Mouse (Mus musculus): ENCODE measurements around the gene Inpp5k. TPM values are rescaled to one million over a fixed set of nuclear protein-coding genes. Genes with fewer than 3 reads are reported as not detected.
"Not testable (repeated sequence)": the region's sequence is repeated elsewhere in the genome, so short reads cannot be mapped to it uniquely, and the experiment has no call there.

Inpp5k gene
- polyA plus RNA-seq, 1 experiment from 2014 or later: 28.8 TPM

DNA sequence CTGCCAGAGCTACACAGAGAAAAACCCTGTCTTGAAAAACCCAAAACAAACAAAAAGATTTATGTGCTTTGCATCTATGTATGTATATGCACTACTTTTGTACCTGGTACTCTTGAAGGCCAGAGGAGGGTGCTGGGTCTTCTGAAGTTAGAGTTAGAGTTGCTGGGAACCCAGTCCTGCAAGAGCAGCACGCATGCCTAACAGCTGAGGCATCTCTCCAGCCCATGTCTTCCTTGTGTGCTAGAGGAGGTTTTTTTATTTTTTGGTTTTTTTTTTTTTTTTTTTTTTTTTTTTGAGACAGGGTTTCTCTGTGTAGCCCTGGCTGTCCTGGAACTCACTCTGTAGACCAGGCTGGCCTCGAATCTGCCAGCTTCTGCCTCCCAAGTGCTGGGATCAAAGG lies 57.3 kb downstream of the Inpp5k start:
- Histone ChIP-seq H3K27ac (ENCODE audit: low read depth, low read length) (no peak overlapping the region), H3K27me3 (ENCODE audit: control insufficient read depth, insufficient read depth, low read length) (no peaks in the 10 kb centered on the region), H3K4me2 (replicated peaks; ENCODE audit: low read depth, low read length) (no peak overlapping the region), H3K4me1 (replicated peaks; ENCODE audit: control insufficient read depth, insufficient read depth, low read length) (no peaks in the 10 kb centered on the region), H3K4me3 (ENCODE audit: low read depth, low read length) (no peak overlapping the region), H3K36me3 (ENCODE audit: control insufficient read depth, insufficient read depth, low read length) (no peaks in the 10 kb centered on the region), H3K9me3 (ENCODE audit: control insufficient read depth, low read length) (no peaks in the 10 kb centered on the region), H3K9ac (ENCODE audit: low read depth, low read length) (no peak overlapping the region)
- no peak for DNase-seq (ENCODE audit: low spot score)
- ATAC-seq (ENCODE audit: low FRiP score): no peak
- 92% methylated on average over 2 of the region's 2 CpGs for WGBS

DNA sequence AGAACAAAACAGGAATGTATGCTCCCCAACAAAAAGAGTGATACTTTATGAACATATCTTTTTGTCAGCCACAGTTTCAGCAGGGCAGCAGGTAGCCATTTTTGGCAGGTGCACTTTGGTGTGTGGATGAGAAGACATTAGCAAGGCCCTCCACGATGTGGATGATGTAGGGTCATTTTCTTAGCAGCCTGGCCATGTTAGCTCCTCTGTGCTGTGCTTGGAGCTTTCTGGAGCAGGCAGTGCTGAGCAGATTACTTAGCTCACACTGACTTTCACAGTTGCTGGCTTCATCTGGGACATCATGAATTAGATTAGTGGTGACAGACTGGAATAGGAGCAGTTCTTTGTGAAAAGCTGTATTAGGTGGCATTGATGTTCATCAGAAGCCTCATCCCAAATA lies 59.2 kb downstream of the Inpp5k start:
- H3K4me2 ChIP-seq (replicated peaks; ENCODE audit: low read depth, low read length): no peak overlapping the region
- no peak for DNase-seq (ENCODE audit: low spot score)
- H3K9ac ChIP-seq (ENCODE audit: low read depth, low read length): no peak overlapping the region
- no peak for ATAC-seq (ENCODE audit: low FRiP score)
- no peak overlapping the region for H3K4me3 ChIP-seq (ENCODE audit: low read depth, low read length)
- WGBS: 95% methylated on average over 1 of the region's 1 CpGs
- H3K9me3 ChIP-seq (ENCODE audit: control insufficient read depth, low read length): no peaks in the 10 kb centered on the region
- no peaks in the 10 kb centered on the region for H3K4me1 ChIP-seq (replicated peaks; ENCODE audit: control insufficient read depth, insufficient read depth, low read length)
- H3K36me3 ChIP-seq (ENCODE audit: control insufficient read depth, insufficient read depth, low read length): peaks cover 3% of the 10 kb centered on the region; the same call in 1 of the 2 replicates
- H3K27ac ChIP-seq (ENCODE audit: low read depth, low read length): no peak overlapping the region
- no peaks in the 10 kb centered on the region for H3K27me3 ChIP-seq (ENCODE audit: control insufficient read depth, insufficient read depth, low read length)

GRCm38 (mm10) chr11:75691047-75691446 lies 60.3 kb downstream of the Inpp5k start:
- Histone ChIP-seq H3K4me2 (replicated peaks; ENCODE audit: low read depth, low read length) (no peak overlapping the region), H3K9me3 (ENCODE audit: control insufficient read depth, low read length) (no peaks in the 10 kb centered on the region), H3K36me3 (ENCODE audit: control insufficient read depth, insufficient read depth, low read length) (peaks cover 3% of the 10 kb centered on the region; the same call in 1 of the 2 replicates), H3K9ac (ENCODE audit: low read depth, low read length) (no peak overlapping the region), H3K27me3 (ENCODE audit: control insufficient read depth, insufficient read depth, low read length) (no peaks in the 10 kb centered on the region), H3K27ac (ENCODE audit: low read depth, low read length) (no peak overlapping the region), H3K4me3 (ENCODE audit: low read depth, low read length) (no peak overlapping the region), H3K4me1 (replicated peaks; ENCODE audit: control insufficient read depth, insufficient read depth, low read length) (no peaks in the 10 kb centered on the region)
- no peak for ATAC-seq (ENCODE audit: low FRiP score)
- DNase-seq (ENCODE audit: low spot score): no peak

DNA sequence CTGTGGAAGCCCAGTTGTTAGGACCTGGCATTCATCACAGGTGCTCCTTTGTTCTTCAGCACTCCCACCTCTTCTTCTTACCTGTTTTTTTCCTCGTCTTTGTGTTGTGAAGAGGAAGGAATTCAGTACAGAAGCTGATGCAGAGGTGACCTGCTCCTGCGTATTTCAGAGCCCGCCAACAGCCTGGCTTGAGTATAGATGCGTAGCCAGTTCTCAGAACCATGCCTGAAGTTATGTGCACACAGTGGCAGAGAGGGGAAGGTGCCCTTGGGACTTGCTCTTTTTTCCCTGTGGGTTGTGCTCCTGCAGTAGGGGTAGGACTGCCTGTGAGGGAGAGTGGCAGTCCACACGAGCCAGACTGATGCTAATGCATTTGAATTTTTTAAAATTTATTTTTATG lies 62.8 kb downstream of the Inpp5k start:
- H3K9ac ChIP-seq (ENCODE audit: low read depth, low read length): no peak overlapping the region
- no peak overlapping the region for H3K27ac ChIP-seq (ENCODE audit: low read depth, low read length)
- no peak overlapping the region for H3K4me2 ChIP-seq (replicated peaks; ENCODE audit: low read depth, low read length)
- no peaks in the 10 kb centered on the region for H3K27me3 ChIP-seq (ENCODE audit: control insufficient read depth, insufficient read depth, low read length)
- H3K9me3 ChIP-seq (ENCODE audit: control insufficient read depth, low read length): no peaks in the 10 kb centered on the region
- H3K4me1 ChIP-seq (replicated peaks; ENCODE audit: control insufficient read depth, insufficient read depth, low read length): no peaks in the 10 kb centered on the region
- ATAC-seq (ENCODE audit: low FRiP score) (no peak), DNase-seq (ENCODE audit: low spot score) (no peak)
- no peak overlapping the region for H3K4me3 ChIP-seq (ENCODE audit: low read depth, low read length)
- H3K36me3 ChIP-seq (ENCODE audit: control insufficient read depth, insufficient read depth, low read length): peaks cover 9% of the 10 kb centered on the region
- WGBS: 97% methylated on average over 5 of the region's 5 CpGs

GRCm38 (mm10) chr11:75697464-75697863 lies 66.7 kb downstream of the Inpp5k start:
- H3K36me3 ChIP-seq (ENCODE audit: control insufficient read depth, insufficient read depth, low read length): peaks cover 16% of the 10 kb centered on the region
- not testable (repeated sequence) for H3K27ac ChIP-seq (ENCODE audit: low read depth, low read length); H3K27me3 ChIP-seq (ENCODE audit: control insufficient read depth, insufficient read depth, low read length); H3K4me2 ChIP-seq (replicated peaks; ENCODE audit: low read depth, low read length); H3K4me1 ChIP-seq (replicated peaks; ENCODE audit: control insufficient read depth, insufficient read depth, low read length); DNase-seq (ENCODE audit: low spot score); ATAC-seq (ENCODE audit: low FRiP score); H3K9me3 ChIP-seq (ENCODE audit: control insufficient read depth, low read length); H3K9ac ChIP-seq (ENCODE audit: low read depth, low read length); H3K4me3 ChIP-seq (ENCODE audit: low read depth, low read length)
- WGBS: 98% methylated on average over 3 of the region's 3 CpGs

Other genes starting within 250 kb of the Inpp5k start
- 90.5 and 91.3 TPM in 2 replicates for gene Serpinf1, start 208.3 kb upstream of the Inpp5k start, polyA plus RNA-seq (2014; fragmentation: Nextera tagmentation; extraction: Ambion mirVana)
- gene Serpinf2, start 191.4 kb upstream of the Inpp5k start, polyA plus RNA-seq (2014; fragmentation: Nextera tagmentation; extraction: Ambion mirVana): 0.36 TPM in 1 of 2 replicates, not detected in the other
- 3.1 and 4.1 TPM in 2 replicates for gene Wdr81, start 176.3 kb upstream of the Inpp5k start, polyA plus RNA-seq (2014; fragmentation: Nextera tagmentation; extraction: Ambion mirVana)
- 9.1 and 9.9 TPM in 2 replicates for gene Tlcd2, start 169.3 kb upstream of the Inpp5k start, polyA plus RNA-seq (2014; fragmentation: Nextera tagmentation; extraction: Ambion mirVana)
- gene Prpf8, start 144.2 kb upstream of the Inpp5k start, polyA plus RNA-seq (2014; fragmentation: Nextera tagmentation; extraction: Ambion mirVana): 86.6 and 89.6 TPM in 2 replicates
- 0.63 and 0.66 TPM in 2 replicates for gene Rilp, start 120.9 kb upstream of the Inpp5k start, polyA plus RNA-seq (2014; fragmentation: Nextera tagmentation; extraction: Ambion mirVana)
- gene Scarf1, start 117.4 kb upstream of the Inpp5k start, polyA plus RNA-seq (2014; fragmentation: Nextera tagmentation; extraction: Ambion mirVana): 3.4 and 4.0 TPM in 2 replicates
- 5.5 and 5.9 TPM in 2 replicates for gene Slc43a2, start 99.3 kb upstream of the Inpp5k start, polyA plus RNA-seq (2014; fragmentation: Nextera tagmentation; extraction: Ambion mirVana)
- gene Pitpna, start 42.9 kb upstream of the Inpp5k start, polyA plus RNA-seq (2014; fragmentation: Nextera tagmentation; extraction: Ambion mirVana): 96.2 and 99.5 TPM in 2 replicates
- 9.9 and 10.4 TPM in 2 replicates for gene Myo1c, start 19.5 kb downstream of the Inpp5k start, polyA plus RNA-seq (2014; fragmentation: Nextera tagmentation; extraction: Ambion mirVana)
- gene Crk, start 48.3 kb downstream of the Inpp5k start, polyA plus RNA-seq (2014; fragmentation: Nextera tagmentation; extraction: Ambion mirVana): 113 and 127 TPM in 2 replicates
- 1,626 and 1,696 TPM in 2 replicates for gene Ywhae, start 101.9 kb downstream of the Inpp5k start, polyA plus RNA-seq (2014; fragmentation: Nextera tagmentation; extraction: Ambion mirVana)
- 0.24 and 0.62 TPM in 2 replicates for gene Doc2b, start 165.1 kb downstream of the Inpp5k start, polyA plus RNA-seq (2014; fragmentation: Nextera tagmentation; extraction: Ambion mirVana)

Data from hindbrain, embryonic 11.5 days (tissue).